Mouse (Mus musculus): ENCODE measurements around the gene Esyt2. TPM values are rescaled to one million over a fixed set of nuclear protein-coding genes. Genes with fewer than 3 reads are reported as not detected.

Gene Esyt2
- polyA plus RNA-seq, 1 experiment from 2014 or later = 20.3 TPM

- Histone ChIP-seq H3K27me3 (ENCODE audit: control insufficient read depth, insufficient read depth, low read depth, low read length) (no peaks in the 10 kb centered on the region), H3K9me3 (ENCODE audit: control insufficient read depth, low read length) (no peaks in the 10 kb centered on the region), H3K4me1 (replicated peaks; ENCODE audit: control insufficient read depth, insufficient read depth, low read length) (no peaks in the 10 kb centered on the region), H3K27ac (ENCODE audit: low read length) (no peak overlapping the region), H3K4me3 (ENCODE audit: low read length) (no peak overlapping the region), H3K9ac (ENCODE audit: low read length) (no peak overlapping the region), H3K4me2 (ENCODE audit: low read depth, low read length) (no peak overlapping the region), H3K36me3 (ENCODE audit: control insufficient read depth, insufficient read depth, low read length) (no peaks in the 10 kb centered on the region)
- no peak for ATAC-seq (ENCODE audit: low read depth)
- 81% methylated on average over 1 of the region's 1 CpGs for WGBS
Observed at GRCm38 (mm10) chr12:116317818-116318217, 36.8 kb downstream of the Esyt2 start.

DNA sequence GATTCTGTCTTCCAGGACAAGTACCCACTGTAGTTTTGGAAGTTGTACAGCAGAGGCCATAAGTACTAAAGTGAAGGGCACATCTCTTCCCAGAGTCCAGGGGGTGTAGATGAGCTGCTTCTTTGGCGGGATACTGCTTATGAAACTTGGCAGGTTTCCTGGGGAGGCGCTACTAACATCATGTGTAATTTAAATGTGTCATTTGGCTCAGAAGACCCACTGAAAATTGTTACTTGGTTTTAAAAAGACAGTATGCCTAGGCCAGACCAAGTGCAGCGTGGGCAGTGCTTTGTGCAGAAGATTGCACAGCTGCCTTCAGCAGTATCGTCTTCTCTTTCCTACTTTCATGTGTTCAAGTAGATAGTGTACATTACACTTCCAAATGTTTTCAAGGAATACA lies 44.5 kb downstream of the Esyt2 start:
- H3K9ac ChIP-seq (ENCODE audit: low read length) = no peak overlapping the region
- H3K4me3 ChIP-seq (ENCODE audit: low read length) = no peak overlapping the region
- H3K27ac ChIP-seq (ENCODE audit: low read length) = peak overlapping the region; percentile 21; the same call in 1 of the 2 replicates
- WGBS = 54% methylated on average over 4 of the region's 4 CpGs
- no peaks in the 10 kb centered on the region; the same call in 1 of the 2 replicates for H3K4me1 ChIP-seq (replicated peaks; ENCODE audit: control insufficient read depth, insufficient read depth, low read length)
- H3K9me3 ChIP-seq (ENCODE audit: control insufficient read depth, low read length) = no peaks in the 10 kb centered on the region
- ATAC-seq (ENCODE audit: low read depth) = peak; percentile 45; the same call in 1 of the 2 replicates
- H3K4me2 ChIP-seq (ENCODE audit: low read depth, low read length) = no peak overlapping the region
- no peaks in the 10 kb centered on the region for H3K27me3 ChIP-seq (ENCODE audit: control insufficient read depth, insufficient read depth, low read depth, low read length)
- H3K36me3 ChIP-seq (ENCODE audit: control insufficient read depth, insufficient read depth, low read length) = no peaks in the 10 kb centered on the region; the same call in 1 of the 2 replicates

GRCm38 (mm10) chr12:116326159-116326558 lies 45.2 kb downstream of the Esyt2 start:
- Histone ChIP-seq H3K4me3 (ENCODE audit: low read length) (no peak overlapping the region), H3K27me3 (ENCODE audit: control insufficient read depth, insufficient read depth, low read depth, low read length) (no peaks in the 10 kb centered on the region), H3K9ac (ENCODE audit: low read length) (no peak overlapping the region), H3K27ac (ENCODE audit: low read length) (peak overlapping the region; percentile 58; the same call in 1 of the 2 replicates), H3K4me1 (replicated peaks; ENCODE audit: control insufficient read depth, insufficient read depth, low read length) (no peaks in the 10 kb centered on the region; the same call in 1 of the 2 replicates), H3K4me2 (ENCODE audit: low read depth, low read length) (no peak overlapping the region), H3K36me3 (ENCODE audit: control insufficient read depth, insufficient read depth, low read length) (no peaks in the 10 kb centered on the region; the same call in 1 of the 2 replicates), H3K9me3 (ENCODE audit: control insufficient read depth, low read length) (no peaks in the 10 kb centered on the region)
- ATAC-seq (ENCODE audit: low read depth) = peak; percentile 71
- WGBS = 71% methylated on average over 1 of the region's 1 CpGs

GRCm38 (mm10) chr12:116334253-116334652 lies 53.3 kb downstream of the Esyt2 start:
- WGBS = 78% methylated on average over 5 of the region's 5 CpGs

GRCm38 (mm10) chr12:116340160-116340559 lies 59.2 kb downstream of the Esyt2 start:
- no peaks in the 10 kb centered on the region for H3K27me3 ChIP-seq (ENCODE audit: control insufficient read depth, insufficient read depth, low read depth, low read length)
- no peak overlapping the region for H3K27ac ChIP-seq (ENCODE audit: low read length)
- H3K4me1 ChIP-seq (replicated peaks; ENCODE audit: control insufficient read depth, insufficient read depth, low read length) = no peaks in the 10 kb centered on the region
- ATAC-seq (ENCODE audit: low read depth) = no peak
- H3K36me3 ChIP-seq (ENCODE audit: control insufficient read depth, insufficient read depth, low read length) = peaks cover 11% of the 10 kb centered on the region
- H3K4me3 ChIP-seq (ENCODE audit: low read length) = no peak overlapping the region
- no peak overlapping the region for H3K4me2 ChIP-seq (ENCODE audit: low read depth, low read length)
- no peak overlapping the region for H3K9ac ChIP-seq (ENCODE audit: low read length)
- WGBS = 89% methylated on average over 1 of the region's 1 CpGs
- H3K9me3 ChIP-seq (ENCODE audit: control insufficient read depth, low read length) = no peaks in the 10 kb centered on the region

More at GRCm38 (mm10) chr12:116334253-116334652, 53.3 kb downstream of the Esyt2 start:
- no peaks in the 10 kb centered on the region for H3K4me1 ChIP-seq (replicated peaks; ENCODE audit: control insufficient read depth, insufficient read depth, low read length)
- no peaks in the 10 kb centered on the region for H3K27me3 ChIP-seq (ENCODE audit: control insufficient read depth, insufficient read depth, low read depth, low read length)
- H3K4me3 ChIP-seq (ENCODE audit: low read length) = no peak overlapping the region
- no peak overlapping the region for H3K27ac ChIP-seq (ENCODE audit: low read length)
- no peak overlapping the region for H3K4me2 ChIP-seq (ENCODE audit: low read depth, low read length)
- H3K9ac ChIP-seq (ENCODE audit: low read length) = no peak overlapping the region
- ATAC-seq (ENCODE audit: low read depth) = no peak
- peaks cover 3% of the 10 kb centered on the region for H3K36me3 ChIP-seq (ENCODE audit: control insufficient read depth, insufficient read depth, low read length)
- no peaks in the 10 kb centered on the region for H3K9me3 ChIP-seq (ENCODE audit: control insufficient read depth, low read length)

DNA sequence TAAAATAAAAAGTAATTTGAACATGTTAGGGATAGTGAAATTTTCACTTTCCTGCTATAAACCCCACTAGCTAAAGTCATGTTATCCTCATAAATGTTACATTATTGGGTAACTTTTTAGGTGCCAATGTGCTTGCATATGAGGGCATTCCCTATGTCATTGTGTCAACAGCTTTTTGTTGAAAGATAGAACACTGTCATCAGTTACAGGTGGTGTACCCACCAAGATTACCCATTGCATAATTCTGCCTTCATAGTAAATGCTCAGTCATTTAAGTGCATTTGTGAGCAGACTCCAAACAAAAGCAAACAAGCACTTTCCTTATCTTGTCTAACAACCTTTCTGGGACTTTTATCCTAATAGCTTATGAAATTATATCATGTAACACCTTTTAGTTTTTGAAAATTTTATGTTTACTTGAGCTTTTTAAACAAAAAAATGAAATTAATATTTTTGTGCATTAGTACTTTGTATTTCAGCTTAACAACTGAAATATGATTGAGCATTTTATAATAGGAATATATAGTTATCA lies 67.8 kb downstream of the Esyt2 start:
- Histone ChIP-seq H3K9ac (ENCODE audit: low read length) (no peak overlapping the region), H3K36me3 (ENCODE audit: control insufficient read depth, insufficient read depth, low read length) (peaks cover 5% of the 10 kb centered on the region), H3K4me1 (replicated peaks; ENCODE audit: control insufficient read depth, insufficient read depth, low read length) (no peaks in the 10 kb centered on the region), H3K27me3 (ENCODE audit: control insufficient read depth, insufficient read depth, low read depth, low read length) (no peaks in the 10 kb centered on the region), H3K4me3 (ENCODE audit: low read length) (no peak overlapping the region), H3K9me3 (ENCODE audit: control insufficient read depth, low read length) (no peaks in the 10 kb centered on the region), H3K4me2 (ENCODE audit: low read depth, low read length) (no peak overlapping the region), H3K27ac (ENCODE audit: low read length) (no peak overlapping the region)
- ATAC-seq (ENCODE audit: low read depth) = no peak

GRCm38 (mm10) chr12:116349376-116349775 lies 68.4 kb downstream of the Esyt2 start:
- Histone ChIP-seq H3K9me3 (ENCODE audit: control insufficient read depth, low read length) (no peaks in the 10 kb centered on the region), H3K36me3 (ENCODE audit: control insufficient read depth, insufficient read depth, low read length) (peaks cover 5% of the 10 kb centered on the region), H3K4me2 (ENCODE audit: low read depth, low read length) (no peak overlapping the region), H3K4me1 (replicated peaks; ENCODE audit: control insufficient read depth, insufficient read depth, low read length) (no peaks in the 10 kb centered on the region), H3K27me3 (ENCODE audit: control insufficient read depth, insufficient read depth, low read depth, low read length) (no peaks in the 10 kb centered on the region), H3K27ac (ENCODE audit: low read length) (no peak overlapping the region), H3K4me3 (ENCODE audit: low read length) (no peak overlapping the region), H3K9ac (ENCODE audit: low read length) (no peak overlapping the region)
- 57% methylated on average over 2 of the region's 2 CpGs for WGBS
- ATAC-seq (ENCODE audit: low read depth) = no peak

GRCm38 (mm10) chr12:116351022-116351421 lies 70.0 kb downstream of the Esyt2 start:
- H3K36me3 ChIP-seq (ENCODE audit: control insufficient read depth, insufficient read depth, low read length) = peaks cover 5% of the 10 kb centered on the region
- WGBS = 90% methylated on average over 4 of the region's 4 CpGs

DNA sequence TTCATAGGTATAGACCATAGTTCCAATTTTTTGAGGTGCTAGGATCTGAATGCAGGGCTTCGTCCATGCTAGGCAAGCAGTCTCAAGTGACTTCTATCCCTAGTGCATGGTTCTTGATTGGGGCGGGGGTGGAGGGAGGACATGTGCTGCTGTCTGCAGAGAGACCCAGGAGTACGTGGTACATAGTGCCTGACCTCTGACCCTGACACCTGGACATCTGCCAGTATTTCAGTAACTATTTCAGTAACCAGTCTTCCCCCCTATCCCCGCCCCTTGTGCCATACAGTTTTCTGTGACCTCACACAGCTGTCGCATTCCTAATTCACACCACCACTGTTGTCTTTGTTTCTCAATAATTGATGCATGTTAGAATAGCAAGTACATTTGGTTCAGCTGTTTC lies 71.4 kb downstream of the Esyt2 start:
- Histone ChIP-seq H3K9ac (ENCODE audit: low read length) (no peak overlapping the region), H3K9me3 (ENCODE audit: control insufficient read depth, low read length) (no peaks in the 10 kb centered on the region), H3K36me3 (ENCODE audit: control insufficient read depth, insufficient read depth, low read length) (peaks cover 4% of the 10 kb centered on the region), H3K27me3 (ENCODE audit: control insufficient read depth, insufficient read depth, low read depth, low read length) (no peaks in the 10 kb centered on the region), H3K4me3 (ENCODE audit: low read length) (no peak overlapping the region), H3K4me2 (ENCODE audit: low read depth, low read length) (no peak overlapping the region), H3K27ac (ENCODE audit: low read length) (no peak overlapping the region), H3K4me1 (replicated peaks; ENCODE audit: control insufficient read depth, insufficient read depth, low read length) (no peaks in the 10 kb centered on the region)
- WGBS = 74% methylated on average over 5 of the region's 5 CpGs
- no peak for ATAC-seq (ENCODE audit: low read depth)

More at GRCm38 (mm10) chr12:116351022-116351421, 70.0 kb downstream of the Esyt2 start:
- ATAC-seq (ENCODE audit: low read depth) = no peak
- no peaks in the 10 kb centered on the region for H3K27me3 ChIP-seq (ENCODE audit: control insufficient read depth, insufficient read depth, low read depth, low read length)
- H3K4me2 ChIP-seq (ENCODE audit: low read depth, low read length) = no peak overlapping the region
- no peaks in the 10 kb centered on the region for H3K9me3 ChIP-seq (ENCODE audit: control insufficient read depth, low read length)
- no peak overlapping the region for H3K9ac ChIP-seq (ENCODE audit: low read length)
- no peak overlapping the region for H3K4me3 ChIP-seq (ENCODE audit: low read length)
- H3K27ac ChIP-seq (ENCODE audit: low read length) = no peak overlapping the region
- no peaks in the 10 kb centered on the region for H3K4me1 ChIP-seq (replicated peaks; ENCODE audit: control insufficient read depth, insufficient read depth, low read length)
